Mouse (Mus musculus): ENCODE data around the gene Gm9837. TPM values are rescaled to one million over a fixed set of nuclear protein-coding genes. Genes with fewer than 3 reads are reported as not detected.

Gm9837 gene
- polyA plus RNA-seq (2012), result not detected in 2 replicates

- peaks cover 94% of the 10 kb centered on the region for H3K27me3 ChIP-seq (ENCODE audit: control insufficient read depth)
- TF ChIP-seq TAL1 (IDR thresholded peaks at IDR 0.05; ENCODE audit: low read length) (no peak), GATA1 (IDR thresholded peaks at IDR 0.05; ENCODE audit: low read length) (no peak)
Measured at GRCm38 (mm10) chr11:53469968-53470695, at the start of gene Gm9837. Gene Gm9837, minus strand, starts transcription at chr11:53470479.

GRCm38 (mm10) chr11:53519207-53520121 lies 49.2 kb upstream of the Gm9837 start, which contains the start of gene Sept8:
Gene Sept8, plus strand, starts transcription at chr11:53519257.
- Histone ChIP-seq H3K4me3 (replicated peaks) (peak within 1 kb of the TSS; percentile 77), H3K36me3 (ENCODE audit: control insufficient read depth) (peaks cover 25% of the 10 kb centered on the region), H3K4me1 (ENCODE audit: control insufficient read depth) (peaks cover 86% of the 10 kb centered on the region), H3K9me3 (ENCODE audit: control insufficient read depth, low read length) (no peaks in the 10 kb centered on the region), H3K27me3 (ENCODE audit: control insufficient read depth) (no peaks in the 10 kb centered on the region)
- TF ChIP-seq GATA1 (IDR thresholded peaks at IDR 0.05; ENCODE audit: low read length), result no peak
- TF ChIP-seq TAL1 (IDR thresholded peaks at IDR 0.05; ENCODE audit: low read length), result no peak

More at GRCm38 (mm10) chr11:53469968-53470695, at the start of gene Gm9837:
- H3K9me3 ChIP-seq (ENCODE audit: control insufficient read depth, low read length), result no peaks in the 10 kb centered on the region
- H3K4me3 ChIP-seq (replicated peaks), result no peak within 1 kb of the TSS
- H3K4me1 ChIP-seq (ENCODE audit: control insufficient read depth), result peaks cover 19% of the 10 kb centered on the region
- H3K36me3 ChIP-seq (ENCODE audit: control insufficient read depth), result no peaks in the 10 kb centered on the region

GRCm38 (mm10) chr11:53518759-53519158 lies 48.5 kb upstream of the Gm9837 start:
- peak overlapping the region; percentile 77 for H3K4me3 ChIP-seq (replicated peaks)

GRCm38 (mm10) chr11:53516775-53517627 lies 46.7 kb upstream of the Gm9837 start:
- H3K4me3 ChIP-seq (replicated peaks), result peak overlapping the region; percentile 12
- H3K4me1 ChIP-seq (ENCODE audit: control insufficient read depth), result peaks cover 62% of the 10 kb centered on the region
- TF ChIP-seq TAL1 (IDR thresholded peaks at IDR 0.05; ENCODE audit: low read length), result no peak
- no peak for TF ChIP-seq GATA1 (IDR thresholded peaks at IDR 0.05; ENCODE audit: low read length)
- H3K27me3 ChIP-seq (ENCODE audit: control insufficient read depth), result no peaks in the 10 kb centered on the region
- peaks cover under 1% of the 10 kb centered on the region for H3K36me3 ChIP-seq (ENCODE audit: control insufficient read depth)
- no peaks in the 10 kb centered on the region for H3K9me3 ChIP-seq (ENCODE audit: control insufficient read depth, low read length)

More at GRCm38 (mm10) chr11:53518759-53519158, 48.5 kb upstream of the Gm9837 start:
- H3K36me3 ChIP-seq (ENCODE audit: control insufficient read depth), result peaks cover 18% of the 10 kb centered on the region
- peaks cover 79% of the 10 kb centered on the region for H3K4me1 ChIP-seq (ENCODE audit: control insufficient read depth)
- peak; percentile 21; the same call in 1 of the 2 replicates for TF ChIP-seq GATA1 (IDR thresholded peaks at IDR 0.05; ENCODE audit: low read length)
- peak; percentile 38; the same call in 1 of the 3 replicates for TF ChIP-seq TAL1 (IDR thresholded peaks at IDR 0.05; ENCODE audit: low read length)
- H3K27me3 ChIP-seq (ENCODE audit: control insufficient read depth), result no peaks in the 10 kb centered on the region
- H3K9me3 ChIP-seq (ENCODE audit: control insufficient read depth, low read length), result no peaks in the 10 kb centered on the region

GRCm38 (mm10) chr11:53510351-53510750 lies 40.1 kb upstream of the Gm9837 start:
- TF ChIP-seq TAL1 (IDR thresholded peaks at IDR 0.05; ENCODE audit: low read length) (no peak), GATA1 (IDR thresholded peaks at IDR 0.05; ENCODE audit: low read length) (no peak)
- H3K9me3 ChIP-seq (ENCODE audit: control insufficient read depth, low read length), result no peaks in the 10 kb centered on the region
- H3K27me3 ChIP-seq (ENCODE audit: control insufficient read depth), result peaks cover 3% of the 10 kb centered on the region
- H3K4me1 ChIP-seq (ENCODE audit: control insufficient read depth), result peaks cover 2% of the 10 kb centered on the region
- no peaks in the 10 kb centered on the region for H3K36me3 ChIP-seq (ENCODE audit: control insufficient read depth)
- no peak overlapping the region for H3K4me3 ChIP-seq (replicated peaks)

- Histone ChIP-seq H3K9me3 (ENCODE audit: control insufficient read depth, low read length) (no peaks in the 10 kb centered on the region), H3K36me3 (ENCODE audit: control insufficient read depth) (no peaks in the 10 kb centered on the region), H3K27me3 (ENCODE audit: control insufficient read depth) (peaks cover 3% of the 10 kb centered on the region), H3K4me1 (ENCODE audit: control insufficient read depth) (peaks cover 2% of the 10 kb centered on the region), H3K4me3 (replicated peaks) (no peak overlapping the region)
- TF ChIP-seq TAL1 (IDR thresholded peaks at IDR 0.05; ENCODE audit: low read length), result no peak
- TF ChIP-seq GATA1 (IDR thresholded peaks at IDR 0.05; ENCODE audit: low read length), result no peak
Measured at GRCm38 (mm10) chr11:53508591-53508990, 38.3 kb upstream of the Gm9837 start.

- peaks cover 2% of the 10 kb centered on the region for H3K4me1 ChIP-seq (ENCODE audit: control insufficient read depth)
- no peak for TF ChIP-seq GATA1 (IDR thresholded peaks at IDR 0.05; ENCODE audit: low read length)
Measured at GRCm38 (mm10) chr11:53508152-53508551, 37.9 kb upstream of the Gm9837 start.

GRCm38 (mm10) chr11:53507098-53507805 lies 37.0 kb upstream of the Gm9837 start:
- Histone ChIP-seq H3K36me3 (ENCODE audit: control insufficient read depth) (no peaks in the 10 kb centered on the region), H3K4me3 (replicated peaks) (no peak overlapping the region), H3K9me3 (ENCODE audit: control insufficient read depth, low read length) (no peaks in the 10 kb centered on the region), H3K4me1 (ENCODE audit: control insufficient read depth) (peaks cover 2% of the 10 kb centered on the region), H3K27me3 (ENCODE audit: control insufficient read depth) (peaks cover 3% of the 10 kb centered on the region)
- no peak for TF ChIP-seq TAL1 (IDR thresholded peaks at IDR 0.05; ENCODE audit: low read length)
- no peak for TF ChIP-seq GATA1 (IDR thresholded peaks at IDR 0.05; ENCODE audit: low read length)

More at GRCm38 (mm10) chr11:53508152-53508551, 37.9 kb upstream of the Gm9837 start:
- Histone ChIP-seq H3K4me3 (replicated peaks) (no peak overlapping the region), H3K9me3 (ENCODE audit: control insufficient read depth, low read length) (no peaks in the 10 kb centered on the region), H3K36me3 (ENCODE audit: control insufficient read depth) (no peaks in the 10 kb centered on the region), H3K27me3 (ENCODE audit: control insufficient read depth) (peaks cover 3% of the 10 kb centered on the region)

Data from erythroblast, embryonic 14.5 days (primary cell).